Mouse (Mus musculus) T-helper 2 cell (primary cell): ENCODE measurements around the gene Asna1.

Source experiments
- in situ Hi-C: fragments of 300-600 bp; cut with MboI, MseI; formaldehyde crosslinking; loops from one replicate; pipeline ENCODE4 v1.15.1; 2025; ENCODE audit warnings: high pct_unique_total_duplicates

The Asna1 gene

GRCm38 (mm10) chr8:85035165-85035727 is 10.2 kb upstream of the Asna1 start:
- in situ Hi-C loops, result no loop called here

DNA sequence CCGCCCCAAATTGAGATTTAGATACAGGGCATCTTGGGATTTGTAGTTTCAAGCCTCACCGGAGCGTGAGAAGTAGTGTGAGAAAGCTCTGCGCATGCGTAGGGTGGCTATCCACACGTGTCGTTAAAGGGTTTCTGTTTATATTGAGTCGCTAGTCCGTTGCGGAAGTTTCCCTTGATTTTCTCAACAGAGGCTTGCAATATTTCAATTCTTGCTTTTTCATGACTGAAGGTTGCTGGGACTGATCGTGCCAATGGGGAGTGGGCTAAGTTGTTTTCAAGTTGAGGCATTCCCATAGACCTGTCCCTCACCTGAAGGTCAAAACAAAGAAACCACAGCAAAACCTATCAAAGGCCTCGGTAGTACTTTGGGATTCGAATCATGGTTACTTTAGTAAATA is 9.7 kb upstream of the Asna1 start:
- in situ Hi-C loops, result no loop called here

DNA sequence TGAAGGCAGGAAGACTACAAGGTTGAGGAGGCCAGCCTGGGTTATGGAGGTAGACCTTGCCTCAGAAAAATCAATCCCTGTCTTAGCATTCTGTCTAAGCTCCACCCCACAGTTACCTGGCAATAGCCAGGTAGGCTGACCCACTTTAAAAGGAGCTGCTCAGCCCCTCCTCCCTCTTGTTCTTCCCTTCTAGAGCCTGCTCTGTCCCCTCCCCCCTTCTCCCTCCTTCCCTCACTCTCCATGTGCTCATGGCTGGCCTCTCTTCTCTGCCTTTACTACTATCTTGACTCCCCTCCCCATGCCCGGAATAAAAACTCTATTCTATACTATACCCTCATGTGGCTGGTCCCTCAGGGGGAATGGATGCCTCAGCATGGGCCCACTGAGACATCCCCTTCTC is 8.8 kb upstream of the Asna1 start:
- in situ Hi-C loops, result no loop called here

GRCm38 (mm10) chr8:85032622-85033311 is 7.7 kb upstream of the Asna1 start:
- in situ Hi-C loops, result no loop called here

- in situ Hi-C loops, result no loop called here
These were observed 4.2 kb upstream of the Asna1 start for GRCm38 (mm10) chr8:85029271-85029670.

- in situ Hi-C loops, result no loop called here
These were observed 2.8 kb upstream of the Asna1 start for GRCm38 (mm10) chr8:85027922-85028321.

- in situ Hi-C loops, result no loop called here
These were observed 2.4 kb upstream of the Asna1 start for GRCm38 (mm10) chr8:85027516-85027855.

DNA sequence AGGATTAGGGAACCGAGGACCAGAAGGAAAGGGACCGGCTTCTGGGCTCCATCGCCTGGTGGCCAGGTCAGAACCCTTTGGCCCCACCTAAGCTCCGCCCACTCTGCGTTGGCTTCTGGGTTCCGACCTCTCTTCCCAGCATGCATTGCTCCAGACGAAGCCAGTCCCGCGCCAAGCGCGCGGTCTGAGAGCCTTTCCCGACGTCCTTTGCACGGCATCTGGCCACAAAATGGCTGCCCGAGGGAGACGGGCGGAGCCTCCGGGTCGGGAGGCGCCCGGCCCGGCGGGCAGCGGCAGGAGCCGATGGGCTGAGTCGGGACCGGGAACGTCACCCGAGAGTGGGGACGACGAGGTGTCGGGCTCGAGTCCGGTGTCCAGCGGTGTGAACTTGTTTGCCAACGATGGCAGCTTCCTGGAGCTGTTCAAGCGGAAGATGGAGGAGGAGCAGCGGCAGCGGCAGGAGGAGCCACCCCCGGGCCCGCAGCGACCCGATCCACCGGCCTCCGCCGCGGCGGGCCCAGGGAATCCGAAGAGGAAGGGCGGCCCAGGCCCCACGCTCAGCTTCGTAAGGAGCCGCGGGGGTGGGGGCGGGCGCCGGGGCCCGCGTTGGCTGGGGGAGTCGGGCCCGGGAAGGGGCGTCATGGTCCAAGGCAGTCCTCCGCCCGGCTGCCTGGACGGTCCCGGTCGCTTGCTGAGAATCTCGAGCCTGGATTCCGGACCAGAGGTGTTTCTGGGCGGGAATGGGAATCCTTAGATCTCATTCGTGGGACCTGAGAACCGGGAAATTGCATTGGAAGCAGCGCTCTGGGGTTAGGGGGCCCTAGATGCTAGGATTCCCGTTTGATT is 1.8 kb upstream of the Asna1 start, which contains the start of gene Trir:
Gene Trir, plus strand, starts transcription at position 154 of the 846 bp plus-strand sequence.
- in situ Hi-C loops, result no loop called here

DNA sequence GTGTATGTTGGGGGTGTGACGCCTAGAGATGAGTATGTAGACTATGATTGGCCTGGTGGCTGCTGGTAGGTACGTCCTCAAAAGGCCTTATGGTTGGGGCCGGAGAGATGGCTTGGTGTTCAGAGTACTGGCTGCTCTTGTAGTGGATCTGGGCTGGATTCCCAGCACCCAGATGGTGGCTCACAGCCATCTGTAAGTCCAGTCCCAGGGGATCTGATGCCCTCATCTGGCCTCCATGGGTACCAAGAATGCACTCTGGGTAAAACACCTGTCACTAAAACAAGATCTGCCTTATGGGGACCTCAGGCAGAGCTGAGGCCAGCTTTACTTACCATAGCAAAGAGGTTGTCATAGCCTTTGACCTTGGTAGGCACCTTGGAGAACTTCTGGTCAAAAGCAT is 1.2 kb downstream of the Asna1 start:
- in situ Hi-C loops, result no loop called here

DNA sequence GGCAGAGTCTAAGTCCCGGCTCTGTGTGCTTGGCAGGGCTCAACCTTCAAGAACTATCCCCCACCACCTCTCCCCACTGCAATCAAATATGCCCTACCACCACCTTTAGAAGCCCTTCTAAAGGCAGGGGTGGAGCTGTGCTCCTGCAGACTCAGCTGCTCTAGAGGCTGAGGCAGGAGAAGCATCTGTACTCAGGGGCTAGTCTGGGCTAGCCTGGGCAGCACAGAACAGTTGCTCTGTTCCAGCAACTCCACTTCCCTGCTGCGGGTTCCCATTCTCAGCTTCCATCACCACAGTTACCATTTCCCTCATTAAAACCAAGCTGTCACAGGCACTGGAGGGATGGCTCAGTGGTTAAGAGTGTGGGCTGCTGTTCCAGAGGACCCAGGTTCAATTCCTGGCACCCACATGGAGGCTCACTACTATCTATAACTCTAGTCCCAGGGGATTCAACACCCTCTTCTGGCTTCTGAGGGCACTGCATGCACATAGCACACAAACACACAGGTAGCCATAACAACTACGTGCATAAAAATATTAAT is 3.5 kb downstream of the Asna1 start:
- in situ Hi-C loops, result no loop called here

GRCm38 (mm10) chr8:85017209-85017608 is 7.9 kb downstream of the Asna1 start:
- in situ Hi-C loops, result no loop called here

DNA sequence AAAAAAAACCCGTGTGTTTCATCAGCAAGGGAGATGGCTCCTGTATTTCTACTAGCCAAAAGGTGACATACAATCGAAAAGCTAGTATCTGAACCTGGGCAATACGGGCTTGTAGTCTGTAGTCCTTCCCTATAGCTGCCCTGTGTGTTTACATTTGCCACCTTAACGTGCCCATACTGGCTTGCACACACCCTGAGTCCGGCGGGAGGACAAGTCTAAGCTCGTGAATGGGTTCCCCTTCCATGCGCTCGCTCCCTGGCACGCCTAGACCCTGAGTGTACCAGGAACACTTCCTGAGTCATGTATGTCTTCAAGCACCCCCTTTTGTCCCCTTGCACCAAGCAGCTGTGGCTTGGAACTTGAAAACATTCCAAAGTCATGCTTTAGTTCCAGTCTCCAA is 8.4 kb downstream of the Asna1 start:
- in situ Hi-C loops, result no loop called here

DNA sequence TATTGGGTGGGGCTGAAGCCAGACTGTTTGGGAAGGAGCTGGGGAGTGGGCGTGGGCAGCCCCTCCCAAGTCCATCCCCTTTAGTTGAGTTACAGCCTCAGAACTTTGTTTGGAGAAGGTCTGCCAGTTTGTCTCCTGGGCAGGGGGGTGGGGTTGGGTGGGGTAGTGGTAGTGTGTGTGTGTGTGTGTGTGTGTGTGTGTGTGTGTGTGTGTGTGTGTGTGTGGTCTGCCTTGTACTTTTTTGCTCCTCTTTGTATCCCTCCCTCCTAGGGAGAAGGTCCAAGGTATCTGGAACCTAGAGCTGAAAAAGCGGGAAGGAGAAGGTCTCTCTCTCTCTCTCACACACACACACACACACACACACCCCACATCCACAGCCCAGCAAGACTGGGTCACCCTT is 10.7 kb downstream of the Asna1 start, which contains the start of gene Best2:
Gene Best2, minus strand, starts transcription at position 101 of the 400 bp plus-strand sequence.
- in situ Hi-C loops, result no loop called here

GRCm38 (mm10) chr8:85013230-85013840 is 11.7 kb downstream of the Asna1 start:
- in situ Hi-C loops, result no loop called here

DNA sequence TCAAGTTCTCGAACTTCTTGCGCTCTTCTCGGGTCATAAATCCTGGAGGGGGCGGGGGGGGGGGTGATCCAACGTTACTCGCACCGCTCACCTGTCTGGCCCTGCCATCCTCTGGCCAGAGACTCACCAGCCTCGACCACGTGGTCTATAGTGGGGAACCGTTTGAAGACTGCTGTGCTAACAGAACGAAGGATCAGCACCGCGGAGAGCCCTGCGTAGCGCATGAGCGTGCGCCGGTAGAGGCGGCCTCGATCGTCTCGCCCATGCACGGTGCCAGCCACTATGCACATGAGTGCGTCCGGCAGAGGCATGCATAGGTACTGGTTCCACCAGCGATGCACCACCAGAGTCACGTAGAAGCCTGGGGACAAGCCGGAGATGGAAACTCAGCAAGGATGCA is 13.8 kb downstream of the Asna1 start:
- in situ Hi-C loops, result no loop called here

GRCm38 (mm10) chr8:85007686-85008085 is 17.4 kb downstream of the Asna1 start:
- in situ Hi-C loops, result no loop called here

- in situ Hi-C loops, result no loop called here
These were observed 27.3 kb downstream of the Asna1 start for GRCm38 (mm10) chr8:84997649-84998295.

GRCm38 (mm10) chr8:84996978-84997377 is 28.1 kb downstream of the Asna1 start:
- in situ Hi-C loops, result no loop called here

DNA sequence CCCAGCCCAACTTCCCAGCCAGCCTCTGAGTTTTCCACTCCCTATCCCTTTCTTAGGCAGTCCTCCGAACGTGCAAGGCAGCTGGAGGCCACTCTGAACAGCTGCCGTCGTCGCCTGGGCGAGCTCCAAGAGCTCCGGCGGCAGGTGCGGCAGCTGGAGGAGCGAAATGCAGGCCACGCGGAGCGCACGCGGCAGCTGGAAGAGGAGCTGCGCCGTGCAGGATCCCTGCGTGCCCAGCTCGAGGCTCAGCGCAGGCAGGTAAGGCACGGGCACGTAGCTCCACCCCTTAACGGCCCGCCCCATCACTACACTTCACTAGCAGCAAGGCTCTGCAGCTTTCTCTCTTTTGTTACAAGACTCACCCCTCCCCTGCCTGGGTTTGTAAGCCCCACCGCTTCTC is 29.4 kb downstream of the Asna1 start:
- in situ Hi-C loops, result no loop called here

- in situ Hi-C loops, result no loop called here
These were observed 30.7 kb downstream of the Asna1 start for GRCm38 (mm10) chr8:84994375-84994774.

DNA sequence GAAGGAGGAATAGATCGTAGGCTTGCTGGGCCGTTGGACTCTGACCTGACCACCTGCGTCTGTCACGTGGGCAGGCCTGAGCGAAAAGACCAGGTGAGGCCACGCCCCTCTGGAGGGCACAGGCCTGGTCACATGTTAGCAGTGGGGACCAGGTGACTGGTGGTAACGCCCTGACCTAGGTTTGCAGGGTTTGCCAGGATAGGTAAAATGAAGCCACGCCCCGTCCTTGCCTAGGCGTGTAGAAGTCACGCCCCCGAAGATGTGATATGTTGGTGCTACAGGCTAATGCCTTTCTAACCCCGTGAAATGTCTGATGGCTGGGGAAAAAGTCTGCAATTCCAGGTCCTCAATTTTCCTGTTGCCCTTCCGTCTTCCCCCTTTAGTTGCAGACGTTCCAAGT is 34.2 kb downstream of the Asna1 start:
- in situ Hi-C loops, result no loop called here

DNA sequence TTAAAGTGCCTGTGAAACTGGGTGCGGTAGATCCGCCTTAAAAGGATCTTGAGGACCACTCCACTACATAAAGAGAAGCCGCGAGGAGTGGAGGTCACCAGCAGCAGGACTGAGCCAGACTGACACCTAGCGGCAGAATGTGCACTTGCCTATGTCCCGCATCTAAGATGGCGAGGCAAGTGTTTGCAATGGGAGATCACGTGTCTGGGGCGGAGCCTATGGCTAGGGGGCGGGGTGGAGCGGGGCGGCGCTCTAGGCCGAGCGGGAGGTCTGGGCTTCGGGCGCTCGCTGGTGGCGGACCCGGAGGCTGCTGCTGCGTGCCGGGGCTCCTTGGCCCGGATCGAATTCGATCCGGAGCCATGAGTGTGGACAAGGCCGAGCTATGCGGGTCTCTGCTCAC is 34.7 kb downstream of the Asna1 start, which contains the start of gene Hook2:
Gene Hook2, plus strand, starts transcription at position 255 of the 400 bp plus-strand sequence.
- in situ Hi-C loops, result no loop called here
